Mouse (Mus musculus): ENCODE measurements at regions not wholly inside any gene's neighbourhood (a gene's known extent, or its start where the extent isn't known, plus 50 kb on each side); places are given as distances from the start of the nearest gene placed in this dataset.

DNA sequence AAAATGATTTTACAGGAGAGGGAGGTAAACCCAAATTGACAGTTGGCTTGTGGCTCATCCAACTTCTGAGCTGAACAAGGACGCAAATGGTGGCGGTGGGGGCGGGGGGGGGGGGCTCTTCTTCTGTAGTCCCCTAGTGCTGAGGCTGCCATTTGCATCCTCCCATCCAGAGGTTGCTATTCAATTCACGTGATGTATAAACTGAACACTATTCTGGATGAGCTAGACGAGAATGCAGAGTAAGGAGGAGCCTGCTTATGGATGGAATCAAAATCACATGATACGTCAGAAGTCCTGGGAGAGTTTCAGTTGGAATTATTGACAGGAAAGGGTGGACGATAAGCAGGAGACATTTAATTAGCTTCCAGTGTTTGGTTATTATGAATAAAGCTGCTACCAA, 67.3 kb upstream of the Gli3 start:
- Histone ChIP-seq H3K4me3 (ENCODE audit: insufficient read depth in 1 of 2, low read depth in 1 of 2, low read length in 2 of 2, poor library complexity in 1 of 2, severe bottlenecking in 1 of 2) (no peak overlapping the region), H3K27ac (ENCODE audit: insufficient read depth, low read depth, low read length, poor library complexity, severe bottlenecking) (no peak overlapping the region; the same call in 1 of the 2 replicates), H3K36me3 (ENCODE audit: control insufficient read depth, insufficient read depth, low read length, poor library complexity, severe bottlenecking) (no peaks in the 10 kb centered on the region), H3K9me3 (ENCODE audit: control insufficient read depth, insufficient read depth, low read depth, low read length) (no peaks in the 10 kb centered on the region), H3K9ac (ENCODE audit: insufficient read depth, low read depth, low read length, poor library complexity, severe bottlenecking) (no peak overlapping the region), H3K4me1 (ENCODE audit: control insufficient read depth in 2 of 2, insufficient read depth in 2 of 2, low read length in 2 of 2, poor library complexity in 1 of 2) (peaks cover 0 to 2% of the 10 kb centered on the region in 2 experiments; a peak in 2 of 4 replicates)
- DNase-seq (ENCODE audit: low read depth, low spot score), result no peak
- TF ChIP-seq CHD2 (IDR thresholded peaks at IDR 0.05; ENCODE audit: low read depth, low read length) (no peak), ZC3H11A (IDR thresholded peaks at IDR 0.05; ENCODE audit: borderline replicate concordance, low read depth, low read length) (no peak), HCFC1 (IDR thresholded peaks at IDR 0.05; ENCODE audit: borderline replicate concordance, insufficient read depth, low read length) (no peak), ZNF384 (IDR thresholded peaks at IDR 0.05; ENCODE audit: low read depth, low read length) (no peak), MAFK (IDR thresholded peaks at IDR 0.05; ENCODE audit: insufficient read depth, low read depth, low read length) (no peak)
- in situ Hi-C loops (cut with MboI; ENCODE audit: low sequenced_read_pairs in 2 of 2, unreplicated experiment in 2 of 2), result no loop called here

- no peaks in the 10 kb centered on the region for H3K36me3 ChIP-seq (ENCODE audit: control insufficient read depth, insufficient read depth, low read length, poor library complexity, severe bottlenecking)
- DNase-seq (ENCODE audit: low read depth, low spot score), result no peak
- H3K27ac ChIP-seq (ENCODE audit: insufficient read depth, low read depth, low read length, poor library complexity, severe bottlenecking), result no peak overlapping the region
- H3K9me3 ChIP-seq (ENCODE audit: control insufficient read depth, insufficient read depth, low read depth, low read length), result no peaks in the 10 kb centered on the region
- peaks cover 0 to 2% of the 10 kb centered on the region in 2 experiments; a peak in 2 of 4 replicates for H3K4me1 ChIP-seq (ENCODE audit: control insufficient read depth in 2 of 2, insufficient read depth in 2 of 2, low read length in 2 of 2, poor library complexity in 1 of 2)
- TF ChIP-seq ZNF384 (IDR thresholded peaks at IDR 0.05; ENCODE audit: low read depth, low read length) (no peak), MAFK (IDR thresholded peaks at IDR 0.05; ENCODE audit: insufficient read depth, low read depth, low read length) (no peak), CHD2 (IDR thresholded peaks at IDR 0.05; ENCODE audit: low read depth, low read length) (no peak), HCFC1 (IDR thresholded peaks at IDR 0.05; ENCODE audit: borderline replicate concordance, insufficient read depth, low read length) (no peak), ZC3H11A (IDR thresholded peaks at IDR 0.05; ENCODE audit: borderline replicate concordance, low read depth, low read length) (no peak)
- H3K9ac ChIP-seq (ENCODE audit: insufficient read depth, low read depth, low read length, poor library complexity, severe bottlenecking), result no peak overlapping the region
- no peak overlapping the region for H3K4me3 ChIP-seq (ENCODE audit: insufficient read depth in 1 of 2, low read depth in 1 of 2, low read length in 2 of 2, poor library complexity in 1 of 2, severe bottlenecking in 1 of 2)
- in situ Hi-C loops (cut with MboI; ENCODE audit: low sequenced_read_pairs in 2 of 2, unreplicated experiment in 2 of 2), result no loop called here
These were observed 64.4 kb upstream of the Gli3 start for GRCm38 (mm10) chr13:15398677-15399076.

Data from ES-E14 (cell line).